Mouse (Mus musculus) midbrain, embryonic 16.5 days (tissue): ENCODE data around the gene Rbm6. TPM values are rescaled to one million over a fixed set of nuclear protein-coding genes. Genes with fewer than 3 reads are reported as not detected.

ENCODE experiments used
- ATAC-seq: fragments of 200-750 bp; cut with Nextera tagmentation; 2 replicates; pipeline ENCODE4 v1.8.0; 2017; ENCODE audit warnings: moderate TSS enrichment
- H3K27ac ChIP-seq: fragments of 300-500 bp; sonication (generic); 2 replicates; pipeline ENCODE4 v1.5.1; 2014; ENCODE audit warnings: mild to moderate bottlenecking, low read length, mixed read lengths
- H3K27me3 ChIP-seq: fragments of 300-500 bp; sonication (generic); 2 replicates; pipeline ENCODE4 v1.6.1; 2014; ENCODE audit warnings: low read depth, low read length, mixed read lengths; ENCODE audit not compliant: control insufficient read depth, insufficient read depth
- H3K36me3 ChIP-seq: fragments of 300-500 bp; sonication (generic); 2 replicates; pipeline ENCODE4 v1.6.1; 2014; ENCODE audit warnings: mild to moderate bottlenecking, low read length, moderate library complexity, mixed read lengths; ENCODE audit not compliant: control insufficient read depth, insufficient read depth
- H3K4me1 ChIP-seq: fragments of 300-500 bp; sonication (generic); 2 replicates; pipeline ENCODE4 v1.6.1; 2014; ENCODE audit warnings: mild to moderate bottlenecking, low read length, mixed read lengths; ENCODE audit not compliant: control insufficient read depth, insufficient read depth
- H3K4me2 ChIP-seq: fragments of 300-500 bp; sonication (generic); 2 replicates; pipeline ENCODE4 v1.6.1; 2014; ENCODE audit warnings: mild to moderate bottlenecking, low read length, mixed read lengths
- H3K4me3 ChIP-seq: fragments of 300-500 bp; sonication (generic); 2 replicates; pipeline ENCODE4 v1.5.1; 2014; ENCODE audit warnings: low read depth, mild to moderate bottlenecking, low read length, moderate library complexity, mixed read lengths
- H3K9ac ChIP-seq: fragments of 300-500 bp; sonication (generic); 2 replicates; pipeline ENCODE4 v1.6.1; 2014; ENCODE audit warnings: low read depth, low read length, mixed read lengths
- H3K9me3 ChIP-seq: fragments of 300-500 bp; sonication (generic); replicated peaks from 2 replicates; pipeline ENCODE4 v1.6.1; 2014; ENCODE audit warnings: mild to moderate bottlenecking, low read length, mixed read lengths; ENCODE audit not compliant: control insufficient read depth, poor library complexity, severe bottlenecking
- WGBS: fragments of 180-500 bp; shearing (Covaris S2); extraction: QIAGEN DNeasy Blood & Tissue Kit; methylation state at CpG from one replicate; pipeline ENCODE4 v1.1.7; 2014; 5-methylcytosine and 5-hydroxymethylcytosine counted together
- polyA plus RNA-seq: library from polyadenylated mRNA; unstranded; fragments of >200 nt; fragmentation: Nextera tagmentation; extraction: Ambion mirVana; gene quantifications from 2 replicates; pipeline ENCODE4 v1.2.1, GENCODE M21; 2015

The Rbm6 gene
- polyA plus RNA-seq, 1 experiment from 2014 or later, result 95.5 TPM

GRCm38 (mm10) chr9:107890260-107890659 lies 17.2 kb upstream of the Rbm6 start:
- H3K9ac ChIP-seq, result no peak overlapping the region
- H3K27ac ChIP-seq, result no peak overlapping the region
- 81% methylated on average over 6 of the region's 6 CpGs for WGBS
- ATAC-seq, result no peak
- peaks cover 5% of the 10 kb centered on the region for H3K27me3 ChIP-seq
- H3K36me3 ChIP-seq, result no peaks in the 10 kb centered on the region
- H3K4me2 ChIP-seq, result no peak overlapping the region
- H3K9me3 ChIP-seq, result no peaks in the 10 kb centered on the region
- H3K4me1 ChIP-seq, result peaks cover 17% of the 10 kb centered on the region
- no peak overlapping the region for H3K4me3 ChIP-seq

GRCm38 (mm10) chr9:107888267-107888850 lies 15.3 kb upstream of the Rbm6 start:
- Histone ChIP-seq H3K4me1 (peaks cover 17% of the 10 kb centered on the region), H3K4me3 (peak overlapping the region; percentile 59), H3K27me3 (peaks cover 7% of the 10 kb centered on the region), H3K9me3 (no peaks in the 10 kb centered on the region), H3K4me2 (peak overlapping the region; percentile 78), H3K27ac (peak overlapping the region; percentile 69), H3K36me3 (no peaks in the 10 kb centered on the region), H3K9ac (peak overlapping the region; percentile 71)
- ATAC-seq, result peak; percentile 82
- WGBS, result under 1% methylated on average over 18 of the region's 18 CpGs

DNA sequence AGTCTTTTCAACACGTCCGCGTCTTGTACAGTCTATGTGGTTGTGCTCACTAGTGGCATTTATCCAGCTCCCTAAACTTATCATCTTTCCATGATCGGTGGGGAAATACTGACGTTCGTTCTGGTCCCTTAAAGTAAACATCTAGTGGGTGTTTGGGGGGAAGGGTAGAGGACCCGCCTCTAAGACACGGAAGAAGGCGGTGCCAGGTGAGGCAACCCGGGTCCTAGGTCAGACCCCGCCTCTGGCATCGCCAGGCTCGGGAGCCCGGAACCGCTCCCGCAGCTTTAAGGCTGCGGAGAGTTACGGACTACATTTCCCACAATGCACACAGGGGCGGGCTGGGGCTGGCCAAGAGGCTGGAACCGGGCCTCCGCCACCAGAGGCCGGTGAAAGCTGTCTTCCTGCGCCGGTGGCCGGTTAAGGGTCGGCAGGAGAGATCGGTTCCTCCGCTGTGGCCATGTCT lies 14.8 kb upstream of the Rbm6 start, which contains the start of gene Mon1a:
Gene Mon1a, plus strand, starts transcription at position 348 of the 463 bp plus-strand sequence.
- under 1% methylated on average over 28 of the region's 28 CpGs for WGBS
- Histone ChIP-seq H3K9ac (peak within 1 kb of the TSS; percentile 71), H3K9me3 (no peaks in the 10 kb centered on the region), H3K27me3 (peaks cover 7% of the 10 kb centered on the region), H3K36me3 (no peaks in the 10 kb centered on the region), H3K4me2 (peak within 1 kb of the TSS; percentile 78), H3K27ac (peak within 1 kb of the TSS; percentile 69), H3K4me3 (peak within 1 kb of the TSS; percentile 59), H3K4me1 (peaks cover 17% of the 10 kb centered on the region)
- ATAC-seq, result peak; percentile 96

DNA sequence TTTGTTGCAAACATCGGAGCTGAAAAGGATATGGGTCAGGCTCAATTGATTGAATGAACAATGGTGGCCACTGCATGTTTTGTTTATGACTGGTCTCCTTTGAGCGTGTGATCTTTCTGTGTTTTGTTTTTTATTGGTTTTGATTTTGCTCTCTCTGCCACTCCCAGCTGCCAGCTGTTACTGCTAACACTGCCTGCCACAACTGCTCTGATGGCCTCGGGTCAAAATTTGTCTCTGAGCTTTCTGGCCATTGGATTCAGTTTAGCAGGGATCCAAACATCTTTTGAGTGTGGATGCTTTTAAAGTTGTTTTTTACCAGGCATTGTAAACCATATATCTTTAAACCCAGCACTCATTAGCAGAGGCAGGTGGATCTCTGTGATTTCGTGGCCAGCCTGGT lies 7.4 kb upstream of the Rbm6 start:
- 74% methylated on average over 4 of the region's 4 CpGs for WGBS
- Histone ChIP-seq H3K9ac (no peak overlapping the region), H3K27ac (no peak overlapping the region), H3K4me3 (no peak overlapping the region), H3K36me3 (no peaks in the 10 kb centered on the region), H3K27me3 (peaks cover 4% of the 10 kb centered on the region; the same call in 1 of the 2 replicates), H3K9me3 (no peaks in the 10 kb centered on the region), H3K4me2 (no peak overlapping the region), H3K4me1 (no peaks in the 10 kb centered on the region)
- no peak for ATAC-seq

DNA sequence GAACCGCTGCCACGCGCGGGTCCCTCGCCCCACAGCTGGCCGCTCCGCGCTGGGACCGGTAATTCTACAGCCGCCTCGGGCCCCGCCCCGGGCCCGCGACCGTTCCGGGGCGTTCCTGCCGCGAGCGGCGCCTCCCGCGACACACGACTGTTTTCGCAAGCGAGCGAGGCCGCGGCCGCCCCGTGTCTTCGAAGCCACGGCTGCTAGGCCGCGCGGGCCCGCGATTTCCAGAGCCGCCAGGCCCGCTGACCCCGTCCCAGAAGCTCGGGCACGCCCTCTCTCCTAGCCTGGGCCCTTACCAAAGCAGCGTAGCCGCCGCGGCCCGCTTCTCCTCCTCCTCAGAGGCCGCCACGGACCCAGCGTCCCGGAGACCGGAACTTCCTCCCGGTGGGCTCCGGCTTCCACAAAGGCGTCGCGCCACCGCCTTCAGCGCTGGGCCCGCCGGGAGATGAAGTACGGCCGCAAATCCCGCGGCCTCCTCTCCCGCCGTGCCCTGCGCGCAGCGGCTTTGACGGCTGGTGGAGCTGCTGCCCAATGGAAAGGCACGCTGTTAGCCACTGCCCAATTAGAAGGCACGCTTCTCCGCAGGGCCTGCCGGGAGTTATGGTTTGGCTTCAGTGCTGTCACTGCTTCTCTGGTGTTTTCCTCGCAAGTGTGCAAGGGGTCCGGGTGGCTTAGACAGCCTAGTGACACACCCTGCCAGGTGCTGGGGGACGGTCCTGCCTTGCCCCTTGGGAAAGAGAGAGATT lies 513 bp downstream of the Rbm6 start:
- WGBS, result under 1% methylated on average over 67 of the region's 80 CpGs

GRCm38 (mm10) chr9:107866081-107866480 lies 7.0 kb downstream of the Rbm6 start:
- 98% methylated on average over 2 of the region's 2 CpGs for WGBS
- Histone ChIP-seq H3K36me3 (0 out of 2 replicates have a peak, but pooled peaks cover 4% of the 10 kb centered on the region), H3K4me1 (peaks cover 5% of the 10 kb centered on the region), H3K27ac (no peak overlapping the region), H3K4me3 (no peak overlapping the region), H3K27me3 (no peaks in the 10 kb centered on the region), H3K9me3 (no peaks in the 10 kb centered on the region), H3K9ac (no peak overlapping the region), H3K4me2 (no peak overlapping the region)
- no peak for ATAC-seq

More for the DNA sequence above, 513 bp downstream of the Rbm6 start:
- H3K4me1 ChIP-seq, result peaks cover 17% of the 10 kb centered on the region
- peak; percentile 99 for ATAC-seq
- H3K4me3 ChIP-seq, result peak overlapping the region; percentile 99
- no peaks in the 10 kb centered on the region for H3K27me3 ChIP-seq
- H3K9ac ChIP-seq, result peak overlapping the region; percentile 96
- peak overlapping the region; percentile 94 for H3K27ac ChIP-seq
- no peaks in the 10 kb centered on the region for H3K9me3 ChIP-seq
- peak overlapping the region; percentile 92 for H3K4me2 ChIP-seq
- H3K36me3 ChIP-seq, result 0 out of 2 replicates have a peak, but pooled peaks cover 2% of the 10 kb centered on the region

- H3K9ac ChIP-seq, result no peak overlapping the region
- H3K36me3 ChIP-seq, result 0 out of 2 replicates have a peak, but pooled peaks cover 3% of the 10 kb centered on the region
- H3K27ac ChIP-seq, result no peak overlapping the region
- no peak for ATAC-seq
- no peaks in the 10 kb centered on the region for H3K9me3 ChIP-seq
- no peak overlapping the region for H3K4me2 ChIP-seq
- H3K27me3 ChIP-seq, result no peaks in the 10 kb centered on the region
- WGBS, result 88% methylated on average over 1 of the region's 1 CpGs
- peaks cover 2% of the 10 kb centered on the region; the same call in 1 of the 2 replicates for H3K4me1 ChIP-seq
- no peak overlapping the region for H3K4me3 ChIP-seq
Observed at GRCm38 (mm10) chr9:107864493-107864892, 8.5 kb downstream of the Rbm6 start.

DNA sequence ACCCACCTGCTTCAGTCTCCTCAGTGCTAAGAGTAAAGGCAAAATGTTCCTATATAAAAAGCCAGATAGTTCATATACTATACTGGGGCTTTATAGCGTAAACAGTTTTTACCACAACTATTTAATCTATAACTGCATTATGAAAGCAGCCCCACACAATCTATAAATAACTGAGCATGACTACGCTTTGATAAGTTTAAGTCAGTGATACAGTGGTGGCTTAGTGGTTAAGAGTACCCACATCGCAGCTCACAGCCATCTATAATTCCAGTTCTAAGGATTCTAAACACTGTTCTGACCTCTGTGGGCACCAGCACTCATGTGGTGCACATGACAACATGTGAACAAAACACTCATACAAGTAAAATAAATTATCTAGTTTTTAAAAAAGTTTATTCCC lies 14.7 kb downstream of the Rbm6 start:
- no peak overlapping the region for H3K4me3 ChIP-seq
- H3K27ac ChIP-seq, result no peak overlapping the region
- WGBS, result 98% methylated on average over 3 of the region's 3 CpGs
- no peak overlapping the region for H3K9ac ChIP-seq
- no peaks in the 10 kb centered on the region for H3K27me3 ChIP-seq
- no peaks in the 10 kb centered on the region for H3K4me1 ChIP-seq
- H3K9me3 ChIP-seq, result no peaks in the 10 kb centered on the region
- no peak for ATAC-seq
- H3K36me3 ChIP-seq, result 0 out of 2 replicates have a peak, but pooled peaks cover 3% of the 10 kb centered on the region
- H3K4me2 ChIP-seq, result no peak overlapping the region

GRCm38 (mm10) chr9:107848922-107849321 lies 24.1 kb downstream of the Rbm6 start:
- no peak overlapping the region for H3K9ac ChIP-seq
- ATAC-seq, result no peak
- H3K27ac ChIP-seq, result no peak overlapping the region
- H3K36me3 ChIP-seq, result peaks cover 7% of the 10 kb centered on the region; the same call in 1 of the 2 replicates
- no peak overlapping the region for H3K4me3 ChIP-seq
- H3K4me1 ChIP-seq, result no peaks in the 10 kb centered on the region
- no peaks in the 10 kb centered on the region for H3K27me3 ChIP-seq
- no peaks in the 10 kb centered on the region for H3K9me3 ChIP-seq
- H3K4me2 ChIP-seq, result no peak overlapping the region
- WGBS, result 94% methylated on average over 7 of the region's 7 CpGs
